Mouse (Mus musculus) stomach, embryonic 14.5 days (tissue): ENCODE measurements at regions not wholly inside any gene's neighbourhood (a gene's known extent, or its start where the extent isn't known, plus 50 kb on each side); places are given as distances from the start of the nearest gene placed in this dataset.

Experiments
- ATAC-seq: fragments of 200-750 bp; cut with Nextera tagmentation; 2 replicates; pipeline ENCODE4 v1.8.0; 2017; ENCODE audit warnings: low read depth, moderate TSS enrichment; ENCODE audit not compliant: insufficient number of reproducible peaks, insufficient read depth, low FRiP score
- H3K27ac ChIP-seq: fragments of 300-500 bp; sonication (generic); 2 replicates; pipeline ENCODE4 v1.5.1; 2014; ENCODE audit warnings: mild to moderate bottlenecking, low read length, moderate library complexity, mixed read lengths
- H3K27me3 ChIP-seq: fragments of 300-500 bp; sonication (generic); 2 replicates; pipeline ENCODE4 v1.6.1; 2014; ENCODE audit warnings: low read length, control low read depth, mixed read lengths; ENCODE audit not compliant: control insufficient read depth, insufficient read depth
- H3K36me3 ChIP-seq: fragments of 300-500 bp; sonication (generic); 2 replicates; pipeline ENCODE4 v1.6.1; 2014; ENCODE audit warnings: mild to moderate bottlenecking, control low read depth, low read length, moderate library complexity, mixed read lengths; ENCODE audit not compliant: control insufficient read depth, insufficient read depth
- H3K4me1 ChIP-seq: fragments of 300-500 bp; sonication (generic); 2 replicates; pipeline ENCODE4 v1.6.1; 2014; ENCODE audit warnings: low read length, control low read depth, mixed read lengths; ENCODE audit not compliant: control insufficient read depth, insufficient read depth
- H3K4me2 ChIP-seq: fragments of 300-500 bp; sonication (generic); replicated peaks from 2 replicates; pipeline ENCODE4 v1.6.1; 2014; ENCODE audit warnings: low read depth, low read length, control low read depth
- H3K4me3 ChIP-seq: fragments of 300-500 bp; sonication (generic); 2 replicates; pipeline ENCODE4 v1.5.1; 2014; ENCODE audit warnings: low read depth, low read length, control low read depth
- H3K9ac ChIP-seq: fragments of 300-500 bp; sonication (generic); replicated peaks from 2 replicates; pipeline ENCODE4 v1.6.1; 2014; ENCODE audit warnings: low read depth, mild to moderate bottlenecking, control low read depth, low read length, moderate library complexity, mixed read lengths
- H3K9me3 ChIP-seq: fragments of 300-500 bp; sonication (generic); 2 replicates; pipeline ENCODE4 v1.6.1; 2016; ENCODE audit warnings: low read depth, low read length, control low read depth; ENCODE audit not compliant: control insufficient read depth
- WGBS: fragments of 180-500 bp; shearing (Covaris S2); extraction: QIAGEN DNeasy Blood & Tissue Kit; methylation state at CpG from one replicate; pipeline ENCODE4 v1.1.7; 2014; 5-methylcytosine and 5-hydroxymethylcytosine counted together

DNA sequence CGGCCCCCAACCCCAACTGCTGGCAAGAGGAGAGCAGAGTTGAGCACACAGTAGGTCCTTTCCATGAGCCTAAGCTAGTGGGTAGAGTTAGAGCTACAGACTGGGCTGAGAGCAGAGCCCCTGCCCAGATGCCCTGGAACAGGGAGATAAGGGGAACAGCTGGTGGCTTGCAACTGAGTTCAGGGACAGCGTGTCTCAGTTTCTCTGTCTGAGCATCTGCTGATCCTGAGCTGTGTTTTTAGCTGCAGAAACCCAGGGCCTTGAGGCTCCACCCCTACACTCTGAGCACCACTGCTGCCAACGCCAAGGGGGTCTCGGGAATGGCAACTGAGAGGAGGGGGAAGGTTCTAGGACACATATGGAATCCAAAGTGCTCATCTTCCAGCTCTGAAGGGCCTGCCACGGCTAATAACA, 82.4 kb downstream of the 1700001O22Rik start:
- Histone ChIP-seq H3K4me2 (0 out of 2 replicates have a peak overlapping the region, but pooled peaks have one; percentile 86), H3K9ac (0 out of 2 replicates have a peak overlapping the region, but pooled peaks have one; percentile 6), H3K27ac (peak overlapping the region; percentile 100), H3K4me3 (no peak overlapping the region), H3K36me3 (no peaks in the 10 kb centered on the region), H3K4me1 (peaks cover 76% of the 10 kb centered on the region), H3K9me3 (no peaks in the 10 kb centered on the region), H3K27me3 (no peaks in the 10 kb centered on the region)
- WGBS, result 63% methylated on average over 5 of the region's 5 CpGs
- no peak for ATAC-seq

DNA sequence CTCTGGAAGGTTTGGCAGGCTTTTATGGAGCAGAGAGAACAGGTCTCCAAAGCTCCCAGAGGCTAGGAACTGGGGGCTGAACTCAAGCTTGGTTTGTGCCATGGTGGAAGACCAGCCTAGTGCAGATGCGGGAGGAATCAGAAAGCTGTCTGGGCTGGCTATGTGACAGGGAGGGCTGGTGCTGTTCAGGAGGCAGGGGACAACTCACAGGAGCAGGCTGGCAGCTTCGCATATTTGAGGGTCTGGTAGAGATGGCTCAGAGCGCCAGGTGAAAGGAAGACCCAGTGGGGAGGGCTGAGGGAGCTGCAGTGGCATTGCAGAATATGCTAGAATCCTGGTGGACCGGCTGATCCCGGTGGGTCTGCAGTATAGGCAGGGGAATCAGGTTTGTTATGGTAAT, 83.2 kb downstream of the 1700001O22Rik start:
- no peaks in the 10 kb centered on the region for H3K27me3 ChIP-seq
- H3K36me3 ChIP-seq, result no peaks in the 10 kb centered on the region
- ATAC-seq, result no peak
- H3K9me3 ChIP-seq, result no peaks in the 10 kb centered on the region
- H3K9ac ChIP-seq, result peak overlapping the region; percentile 79; the same call in 1 of the 2 replicates
- WGBS, result 41% methylated on average over 5 of the region's 5 CpGs
- H3K4me2 ChIP-seq, result peak overlapping the region; percentile 86
- peaks cover 75% of the 10 kb centered on the region for H3K4me1 ChIP-seq
- H3K27ac ChIP-seq, result peak overlapping the region; percentile 100
- H3K4me3 ChIP-seq, result no peak overlapping the region

DNA sequence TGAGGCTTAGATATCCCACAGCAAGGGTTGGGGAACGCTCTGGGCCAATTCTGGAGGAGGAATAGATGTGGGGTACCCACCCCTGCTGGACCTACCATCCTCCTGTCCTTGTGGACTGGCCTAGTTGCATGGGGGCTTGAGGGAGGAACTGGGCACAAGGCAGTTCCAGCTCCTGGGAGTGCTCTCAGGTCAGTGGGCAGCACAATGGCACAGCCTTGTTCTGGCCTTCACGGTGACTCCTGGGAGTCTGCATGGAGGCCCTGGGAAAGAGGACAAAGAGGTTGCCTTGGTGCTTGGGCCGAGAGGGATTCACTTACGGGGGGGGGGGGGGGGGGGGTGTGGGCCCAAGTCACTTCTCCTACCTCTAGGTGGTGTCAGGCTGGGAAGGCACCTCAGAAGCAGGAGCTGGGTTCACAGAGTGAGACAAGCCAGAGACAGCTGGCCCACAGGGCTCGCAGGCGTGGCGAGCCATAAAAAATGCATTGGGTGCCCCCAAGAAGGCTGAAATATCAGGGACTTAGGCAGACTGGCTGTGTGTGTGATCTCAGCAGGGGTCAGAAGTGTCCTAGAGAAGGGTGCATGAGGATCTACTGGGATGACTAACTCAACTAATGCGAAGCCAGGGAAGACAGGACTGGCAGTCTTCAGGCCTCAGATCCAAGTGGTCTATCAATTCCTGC, 83.7 kb downstream of the 1700001O22Rik start:
- Histone ChIP-seq H3K4me1 (peaks cover 70% of the 10 kb centered on the region), H3K4me2 (peak overlapping the region; percentile 86), H3K9me3 (no peaks in the 10 kb centered on the region), H3K36me3 (no peaks in the 10 kb centered on the region), H3K27me3 (no peaks in the 10 kb centered on the region), H3K4me3 (peak overlapping the region; percentile 33), H3K27ac (peak overlapping the region; percentile 100), H3K9ac (peak overlapping the region; percentile 79)
- ATAC-seq, result no peak
- WGBS, result 15% methylated on average over 8 of the region's 8 CpGs

DNA sequence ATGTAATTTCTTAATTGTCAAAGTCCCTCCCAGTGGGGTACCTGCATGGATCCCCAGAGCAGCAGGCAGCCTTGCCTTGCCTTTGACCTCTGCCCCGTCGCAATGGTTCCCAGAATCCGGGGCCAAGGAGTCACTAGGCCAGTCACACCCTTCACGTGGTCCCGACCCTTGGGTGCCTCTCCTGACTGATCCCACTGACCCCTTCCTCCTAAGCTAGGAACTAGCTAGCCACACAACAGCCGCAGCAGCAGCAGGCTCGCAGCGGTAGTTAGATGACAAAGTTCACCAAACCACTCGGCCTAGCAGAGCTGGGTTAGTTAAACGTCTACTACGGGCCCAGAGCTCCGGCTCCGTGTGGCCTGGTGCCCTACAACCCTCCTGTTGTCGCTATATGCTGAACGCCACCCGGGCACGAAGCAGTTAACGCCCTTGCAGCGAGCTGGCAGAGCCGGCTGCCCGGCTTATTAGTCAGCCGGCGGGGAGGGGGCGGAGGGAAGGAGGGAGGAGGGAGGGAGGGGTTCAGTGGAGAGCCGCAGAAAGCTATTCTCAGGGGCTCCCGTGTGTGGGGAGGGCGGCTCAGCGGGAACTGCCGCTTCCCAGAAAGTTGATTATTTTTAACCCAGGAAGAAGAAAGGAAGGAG, 84.6 kb downstream of the 1700001O22Rik start:
- peak overlapping the region; percentile 33 for H3K4me3 ChIP-seq
- H3K27me3 ChIP-seq, result no peaks in the 10 kb centered on the region
- peak overlapping the region; percentile 79 for H3K9ac ChIP-seq
- ATAC-seq, result peak; percentile 57
- peak overlapping the region; percentile 86 for H3K4me2 ChIP-seq
- H3K36me3 ChIP-seq, result no peaks in the 10 kb centered on the region
- WGBS, result under 1% methylated on average over 29 of the region's 29 CpGs
- H3K9me3 ChIP-seq, result no peaks in the 10 kb centered on the region
- H3K4me1 ChIP-seq, result peaks cover 72% of the 10 kb centered on the region
- H3K27ac ChIP-seq, result peak overlapping the region; percentile 100

DNA sequence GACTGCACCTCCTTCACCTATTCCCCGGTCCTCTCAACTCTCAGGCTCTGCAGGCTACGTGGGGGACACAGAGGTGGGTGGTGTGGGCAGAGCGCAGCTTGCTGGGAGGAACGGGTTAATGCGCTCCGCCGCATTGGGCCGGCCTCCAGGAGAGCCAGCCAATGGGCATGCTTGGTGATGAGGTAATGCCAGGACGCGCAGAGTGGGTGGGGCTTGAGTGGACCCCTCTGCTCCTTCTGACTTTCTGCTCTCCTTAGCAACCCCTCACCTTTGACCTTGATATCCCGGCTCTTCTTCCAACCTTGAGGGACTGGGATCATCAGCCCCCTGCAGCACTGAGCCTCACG, 85.2 kb downstream of the 1700001O22Rik start:
- H3K4me1 ChIP-seq, result peaks cover 77% of the 10 kb centered on the region
- H3K27ac ChIP-seq, result peak overlapping the region; percentile 100
- H3K9me3 ChIP-seq, result no peaks in the 10 kb centered on the region
- no peaks in the 10 kb centered on the region for H3K27me3 ChIP-seq
- peak overlapping the region; percentile 33; the same call in 1 of the 2 replicates for H3K4me3 ChIP-seq
- no peaks in the 10 kb centered on the region for H3K36me3 ChIP-seq
- 0% methylated on average over 12 of the region's 12 CpGs for WGBS
- peak; percentile 74 for ATAC-seq
- H3K4me2 ChIP-seq, result peak overlapping the region; percentile 86
- H3K9ac ChIP-seq, result peak overlapping the region; percentile 40; the same call in 1 of the 2 replicates

DNA sequence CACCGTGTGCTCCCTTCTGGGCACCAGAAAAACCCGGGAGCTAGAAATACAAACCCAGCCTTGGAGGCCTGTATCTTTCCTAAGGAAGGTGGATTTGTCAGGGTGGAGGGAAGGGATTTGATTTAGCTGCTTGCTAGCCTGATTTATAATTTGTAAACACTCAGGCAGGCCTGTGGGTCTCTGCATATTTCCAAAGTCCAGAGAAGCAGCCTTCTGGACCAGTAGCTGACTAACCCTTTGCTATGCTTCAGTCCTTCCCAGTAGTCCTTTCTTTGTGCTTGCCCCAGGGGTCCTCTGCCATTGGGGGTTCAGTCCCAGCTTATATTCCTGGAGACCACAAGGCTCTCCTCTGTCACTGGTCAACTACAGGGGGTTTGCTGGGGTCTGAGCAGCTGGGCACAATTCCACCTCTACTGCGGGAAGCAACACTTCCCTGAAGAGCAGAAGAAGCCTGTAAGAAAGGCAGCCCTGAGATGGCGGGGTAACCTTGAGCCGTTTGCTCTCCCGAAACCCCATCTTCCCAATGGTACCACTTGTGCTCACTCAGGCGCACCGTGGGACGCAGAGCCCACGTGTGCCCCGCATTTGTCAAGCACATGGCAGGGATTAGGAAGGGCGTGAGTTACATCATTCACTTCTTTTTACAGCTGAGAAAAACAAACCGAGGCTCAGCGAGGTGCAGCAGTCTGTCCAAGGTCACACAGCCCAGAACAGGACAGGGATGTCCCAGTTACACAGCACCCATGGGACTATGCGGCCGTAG, 85.7 kb downstream of the 1700001O22Rik start:
- Histone ChIP-seq H3K4me2 (peak overlapping the region; percentile 86), H3K4me1 (peaks cover 80% of the 10 kb centered on the region), H3K27me3 (no peaks in the 10 kb centered on the region), H3K27ac (peak overlapping the region; percentile 100), H3K9ac (peak overlapping the region; percentile 23; the same call in 1 of the 2 replicates), H3K4me3 (no peak overlapping the region), H3K9me3 (no peaks in the 10 kb centered on the region), H3K36me3 (no peaks in the 10 kb centered on the region)
- WGBS, result 11% methylated on average over 16 of the region's 16 CpGs
- peak; percentile 4; the same call in 1 of the 2 replicates for ATAC-seq

DNA sequence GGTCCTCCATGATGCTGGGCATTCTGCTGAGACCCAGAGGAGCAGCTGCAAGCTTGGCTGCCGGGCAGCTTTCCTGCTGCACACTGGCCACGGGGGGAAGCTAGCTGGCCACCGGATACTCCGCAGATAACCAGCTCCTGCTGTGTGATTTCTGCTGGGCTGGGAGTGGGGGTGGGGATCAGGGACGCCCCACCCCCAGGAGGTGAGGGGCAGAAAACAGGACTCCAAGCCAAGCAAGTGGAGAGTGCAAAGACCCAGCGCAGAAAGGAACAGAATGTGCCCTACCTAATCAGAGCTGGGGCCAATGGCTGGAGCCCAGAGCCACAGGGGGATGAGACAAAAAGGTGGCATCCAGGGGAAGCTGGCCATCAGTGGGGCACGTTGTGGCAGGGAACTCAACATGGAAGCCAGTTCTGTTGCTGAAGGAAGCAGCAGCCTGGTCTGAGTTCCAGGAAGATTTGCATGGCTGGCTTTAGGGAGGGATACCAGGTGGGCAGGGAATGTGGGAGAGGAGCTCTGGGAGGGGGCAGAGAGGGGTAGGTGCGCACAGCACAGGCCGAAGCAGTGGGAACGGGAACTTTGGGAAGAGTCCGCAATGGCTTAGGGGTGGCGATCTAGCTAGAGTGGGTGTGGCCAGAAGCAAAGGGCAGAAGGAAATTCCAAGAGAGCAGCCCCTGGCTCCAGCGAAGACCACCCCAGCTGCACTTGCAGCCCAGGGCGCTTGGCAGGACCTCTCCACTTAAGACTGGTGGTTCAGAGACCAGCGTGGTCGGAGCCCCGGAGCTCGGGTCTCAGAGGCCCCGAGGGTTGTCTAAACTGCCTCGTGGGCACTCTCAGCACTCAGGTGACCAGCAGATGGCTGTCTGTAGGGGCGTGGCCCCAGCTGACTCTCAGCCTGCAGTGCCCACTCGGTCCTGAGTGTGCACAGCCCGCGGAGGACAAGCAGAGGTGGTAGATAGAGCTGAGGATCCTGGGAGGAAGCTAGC, 86.6 kb downstream of the 1700001O22Rik start:
- ATAC-seq, result no peak

More for the DNA sequence above, 86.6 kb downstream of the 1700001O22Rik start:
- Histone ChIP-seq H3K9ac (peak overlapping the region; percentile 28; the same call in 1 of the 2 replicates), H3K4me3 (no peak overlapping the region), H3K4me2 (peak overlapping the region; percentile 27), H3K36me3 (no peaks in the 10 kb centered on the region), H3K27me3 (no peaks in the 10 kb centered on the region), H3K27ac (peak overlapping the region; percentile 100), H3K9me3 (no peaks in the 10 kb centered on the region), H3K4me1 (peaks cover 79% of the 10 kb centered on the region)
- WGBS, result 4% methylated on average over 24 of the region's 24 CpGs
